Mouse (Mus musculus) left cerebral cortex, adult 18-20 months (tissue): ENCODE measurements around the gene A3galt2. TPM values are rescaled to one million over a fixed set of nuclear protein-coding genes. Genes with fewer than 3 reads are reported as not detected.

ENCODE experiments used
- DNase-seq, 2 experiments: peaks; one replicate each; pipeline ENCODE4 v3.0.0; 2021 to 2022; ENCODE audit warnings: low spot score in 2 of 2, mixed read lengths in 1 of 2
- long read RNA-seq, 2 experiments: library from polyadenylated mRNA; stranded (forward); transcript quantifications; one replicate each; pipeline ENCODE4 v2.0.0; 2021
- total RNA-seq, 2 experiments: library from RNA; stranded (reverse); gene quantifications; 2 replicates each; pipeline ENCODE4 v1.2.3; 2021

A3galt2 gene
- total RNA-seq: under 1 TPM; 0.28 to 0.37 TPM
- long read RNA-seq, experiment 1: 0 reads
- long read RNA-seq, experiment 2: 0 reads

DNA sequence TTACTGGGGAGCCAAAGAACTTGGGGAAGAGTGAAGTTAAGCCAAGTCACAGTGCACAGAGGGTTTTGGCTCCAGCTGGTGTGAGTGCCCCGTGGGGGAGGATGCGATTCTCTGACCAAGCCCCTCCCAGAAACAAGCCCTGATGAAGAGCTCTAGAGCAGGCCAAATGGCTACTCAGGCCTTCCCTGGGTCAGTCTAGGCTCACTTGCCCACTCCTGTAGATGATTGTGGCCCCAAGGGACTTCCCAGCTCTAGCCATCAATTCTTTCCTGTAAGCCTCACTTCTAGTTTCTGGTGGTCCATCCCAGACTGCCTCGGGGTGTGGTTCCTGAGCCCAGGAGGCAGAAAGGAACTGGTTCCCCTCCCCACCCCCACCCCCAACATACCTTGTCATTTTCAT is at the start of gene A3galt2:
Gene A3galt2, plus strand, starts transcription at position 301 of the 400 bp plus-strand sequence.
- no peak for DNase-seq

GRCm38 (mm10) chr4:128706626-128707025 is 48.5 kb upstream of the A3galt2 start:
- no peak for DNase-seq

- DNase-seq: no peak
Observed at GRCm38 (mm10) chr4:128707384-128707783, 47.8 kb upstream of the A3galt2 start.

DNA sequence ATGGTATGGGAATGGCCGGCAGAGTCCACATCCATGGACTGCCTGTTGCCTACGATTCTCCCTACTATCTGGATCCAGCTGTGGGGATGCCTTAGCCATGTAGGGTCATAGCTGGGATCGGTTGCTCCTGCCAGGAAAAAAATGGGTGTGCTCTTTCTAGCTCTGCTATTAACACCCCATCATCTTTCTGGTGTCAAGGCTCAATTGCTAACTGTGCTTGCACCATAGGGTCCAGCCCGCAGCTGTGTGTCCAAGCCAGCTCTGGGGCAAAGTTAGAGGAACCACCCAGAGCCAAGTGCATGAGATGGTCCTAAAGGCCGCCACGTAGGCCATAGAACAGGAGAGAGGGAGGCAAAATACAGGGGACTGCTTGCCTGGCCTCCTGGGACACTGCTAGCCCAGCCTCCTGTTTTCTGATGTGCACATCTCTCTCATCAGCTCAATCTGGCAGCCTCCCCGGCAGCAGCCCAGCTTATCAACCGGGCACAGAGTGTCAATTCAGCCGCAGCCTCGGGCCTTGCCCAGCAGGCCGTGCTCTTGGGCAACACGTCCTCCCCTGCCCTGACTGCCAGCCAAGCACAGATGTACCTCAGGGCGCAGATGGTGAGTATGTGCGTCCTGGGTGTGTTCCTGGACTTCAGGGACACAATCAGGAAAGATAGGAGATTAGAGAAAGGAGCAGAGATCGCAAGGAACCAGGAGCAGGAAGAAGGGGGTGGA is 45.9 kb upstream of the A3galt2 start:
- no peak for DNase-seq

DNA sequence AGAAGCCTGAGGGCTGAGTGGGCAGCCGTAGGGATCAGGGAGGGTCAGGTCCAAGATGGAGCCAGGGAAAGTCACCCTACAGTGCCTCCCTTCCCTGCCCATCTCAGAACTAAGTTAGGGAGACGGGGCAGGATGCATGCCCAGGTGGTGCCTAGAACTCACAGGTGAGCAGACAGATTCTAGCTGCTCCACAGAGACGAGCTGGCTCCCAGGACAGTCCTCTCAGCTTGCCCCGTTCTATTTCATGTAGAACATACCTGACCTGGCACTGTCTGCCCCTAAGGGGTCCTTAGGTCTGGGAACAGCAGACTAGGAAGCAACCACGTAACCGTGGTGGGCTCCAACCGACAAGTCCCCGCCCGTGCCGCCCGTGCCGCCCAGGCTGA is 45.4 kb upstream of the A3galt2 start:
- DNase-seq: no peak

DNA sequence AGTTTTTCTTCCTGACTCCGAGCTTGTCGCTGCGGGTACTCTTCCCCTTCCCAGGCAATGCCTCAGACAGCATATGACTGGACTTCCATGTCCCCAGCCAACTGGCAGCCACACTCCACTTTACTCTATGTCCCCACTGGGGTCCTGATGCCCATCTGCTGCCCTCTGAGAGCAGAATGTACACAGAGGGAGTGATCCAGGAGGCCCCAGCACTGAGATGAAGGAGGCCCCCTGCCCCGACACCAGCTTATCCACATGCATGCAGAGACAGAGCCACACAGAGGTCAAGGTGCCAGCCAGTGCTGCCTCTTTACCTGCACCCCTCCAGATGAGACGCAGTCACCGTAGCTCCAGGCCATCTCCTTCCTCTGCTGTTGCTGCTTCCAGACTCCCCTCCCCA is 44.9 kb upstream of the A3galt2 start:
- no peak for DNase-seq

- DNase-seq: no peak
Observed at GRCm38 (mm10) chr4:128710800-128711199, 44.4 kb upstream of the A3galt2 start.

DNA sequence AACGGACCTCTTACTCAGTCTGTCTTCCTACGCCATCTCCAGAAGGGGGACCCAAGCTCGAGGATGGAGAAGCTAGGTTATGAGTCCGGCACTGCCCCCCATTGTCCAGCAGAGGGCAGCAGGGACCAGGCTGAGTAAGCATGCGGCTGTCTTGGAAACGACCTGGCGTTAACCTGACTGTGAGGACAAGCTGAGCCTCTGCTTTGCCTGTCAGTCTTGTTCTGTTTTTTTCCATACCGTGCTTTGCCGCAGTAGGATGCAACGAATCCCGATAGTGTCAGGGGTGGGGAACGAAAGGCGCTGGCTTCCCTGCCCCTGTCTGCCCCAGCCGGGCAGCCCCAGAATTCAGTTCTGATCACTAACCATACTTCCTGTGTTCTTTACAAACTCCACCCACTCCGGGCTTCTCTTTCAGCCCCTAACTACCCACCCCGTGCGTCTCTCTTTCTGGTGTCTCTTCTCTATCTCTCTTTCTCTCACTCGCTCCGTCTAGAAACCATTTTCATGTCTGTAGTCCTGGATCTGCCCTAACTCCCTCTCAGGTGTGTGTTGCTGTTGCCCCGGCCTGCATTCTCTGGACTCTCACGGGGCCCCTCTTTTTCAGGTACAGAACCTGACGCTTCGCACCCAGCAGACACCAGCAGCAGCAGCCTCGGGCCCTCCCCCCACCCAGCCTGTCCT is 43.6 kb upstream of the A3galt2 start:
- peak; percentile 93 to 95 for DNase-seq

DNA sequence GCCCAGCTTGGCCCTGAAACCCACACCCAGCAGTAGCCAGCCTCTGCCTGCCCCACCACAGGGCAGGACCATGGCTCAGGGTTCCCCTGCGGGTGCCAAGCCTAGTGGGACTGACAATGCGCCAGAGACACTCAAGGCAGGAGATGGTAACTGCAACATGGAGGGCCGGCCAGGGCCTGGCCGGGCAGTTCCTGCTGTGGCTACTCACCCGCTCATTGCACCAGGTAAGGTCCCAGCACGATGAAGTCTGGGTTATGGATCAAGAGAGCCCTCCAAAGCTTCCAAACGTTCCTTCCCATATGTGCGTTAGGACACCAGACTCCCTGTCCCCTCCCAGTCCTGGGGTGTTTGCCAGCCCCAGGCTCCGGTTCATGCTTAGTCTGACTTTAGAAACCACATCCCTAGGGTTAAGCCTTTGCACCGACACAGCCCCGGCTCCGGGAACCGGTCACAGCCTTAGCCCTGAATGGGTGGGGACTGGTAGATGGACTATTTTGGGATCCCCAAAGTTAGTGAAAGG is 43.0 kb upstream of the A3galt2 start:
- no peak for DNase-seq

GRCm38 (mm10) chr4:128712941-128713340 is 42.2 kb upstream of the A3galt2 start:
- peak in 1 of 2 experiments; percentile 53 for DNase-seq

DNA sequence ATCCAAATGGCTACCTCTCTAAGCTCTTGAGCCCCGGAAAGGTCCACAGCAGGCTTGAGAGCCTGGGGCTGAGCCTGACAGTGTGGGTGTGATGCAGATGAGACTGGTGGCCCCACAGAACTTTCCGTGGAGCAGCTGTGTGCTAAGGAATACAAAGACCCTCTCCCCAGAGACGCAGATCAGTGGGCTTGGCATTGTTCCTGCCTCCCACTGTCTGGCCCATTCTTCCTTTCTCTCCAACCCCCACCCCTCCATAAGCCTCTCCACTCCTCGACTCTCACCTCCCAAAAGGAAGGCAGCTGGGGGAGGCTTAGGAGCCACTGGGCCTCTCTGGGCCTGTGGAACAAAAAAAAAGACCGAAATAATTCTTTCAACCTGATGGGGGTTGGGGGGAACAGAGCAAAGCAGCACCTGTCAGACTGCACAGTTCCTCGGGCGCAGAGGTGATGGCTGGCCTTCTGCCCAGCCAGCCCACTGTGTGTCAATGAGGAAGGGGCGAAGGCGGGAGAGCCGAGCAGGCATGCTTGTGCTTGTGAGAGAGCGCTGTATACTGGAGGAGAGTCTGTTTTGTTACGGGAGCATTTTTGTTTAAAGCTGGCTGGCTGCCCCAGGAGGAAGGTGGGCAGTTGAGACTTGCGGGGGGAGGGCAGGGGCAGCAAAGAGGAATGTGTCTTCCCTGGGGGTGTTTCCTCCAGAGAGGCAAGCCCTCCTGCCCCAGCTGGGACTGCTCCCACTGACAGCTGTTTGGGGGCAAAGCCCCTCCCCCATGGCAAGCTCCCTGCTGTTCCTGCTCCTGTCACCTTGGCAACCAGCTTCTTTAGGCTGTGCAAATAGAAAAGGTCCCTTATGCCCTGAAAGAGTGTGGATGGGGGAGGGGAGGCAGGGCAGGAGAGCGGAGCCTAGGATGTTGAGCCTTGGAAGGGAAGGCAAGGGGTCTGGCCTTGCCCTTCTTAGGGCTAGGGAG is 39.6 kb upstream of the A3galt2 start:
- DNase-seq: peak; percentile 27 to 52

DNA sequence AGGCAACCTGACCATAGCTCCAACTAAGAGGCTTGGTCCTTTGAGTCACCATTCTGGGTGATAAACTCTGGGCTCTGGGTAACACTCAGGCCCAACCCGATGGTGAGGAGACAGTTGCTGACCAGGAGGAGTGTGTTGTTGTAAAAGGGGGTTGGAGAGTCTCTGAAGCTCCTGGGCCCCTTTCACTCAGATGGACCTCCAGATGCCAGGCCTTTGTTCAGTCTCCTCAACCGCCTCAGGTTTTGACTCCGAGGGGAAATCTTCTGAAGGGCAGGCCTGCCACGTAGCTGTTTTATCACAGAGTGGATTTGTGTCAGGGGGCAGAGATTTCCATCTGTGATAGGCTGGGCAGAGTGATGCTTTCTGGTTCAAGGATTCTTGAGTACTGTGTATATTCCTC is 38.9 kb upstream of the A3galt2 start:
- no peak for DNase-seq

- no peak for DNase-seq
Observed at GRCm38 (mm10) chr4:128716731-128717130, 38.4 kb upstream of the A3galt2 start.

- peak; percentile 75 to 78 for DNase-seq
Observed at GRCm38 (mm10) chr4:128720110-128720509, 35.1 kb upstream of the A3galt2 start.

DNA sequence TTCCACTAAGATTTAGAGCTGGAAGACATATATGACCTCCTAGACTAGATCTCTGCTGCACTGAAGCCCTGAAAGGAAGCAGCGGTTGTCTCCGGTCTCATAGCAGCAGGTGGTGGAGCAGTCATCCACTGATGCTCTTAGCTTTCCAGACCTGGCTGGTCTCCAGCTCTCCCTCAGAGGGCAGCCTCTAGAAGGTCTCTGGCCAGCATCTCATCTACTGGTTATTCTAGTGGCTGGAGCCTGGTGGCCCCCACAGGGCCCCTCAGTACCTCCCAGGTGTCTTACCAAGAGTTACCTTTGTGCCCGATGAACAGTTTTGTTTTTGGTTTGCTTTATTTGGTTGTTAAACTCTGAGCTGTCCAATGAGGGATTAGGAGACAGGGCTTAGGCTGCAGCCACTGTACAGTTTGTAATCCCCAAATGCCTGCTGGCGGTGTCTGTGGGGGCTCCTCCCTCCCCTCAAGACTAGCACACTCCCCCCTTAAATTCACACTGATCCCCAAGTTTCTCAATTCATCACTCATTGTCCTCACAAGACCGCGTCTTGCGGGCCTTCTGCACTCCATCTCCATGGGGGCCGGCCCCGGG is 34.0 kb upstream of the A3galt2 start:
- DNase-seq: no peak

GRCm38 (mm10) chr4:128721761-128722160 is 33.4 kb upstream of the A3galt2 start:
- no peak for DNase-seq

DNA sequence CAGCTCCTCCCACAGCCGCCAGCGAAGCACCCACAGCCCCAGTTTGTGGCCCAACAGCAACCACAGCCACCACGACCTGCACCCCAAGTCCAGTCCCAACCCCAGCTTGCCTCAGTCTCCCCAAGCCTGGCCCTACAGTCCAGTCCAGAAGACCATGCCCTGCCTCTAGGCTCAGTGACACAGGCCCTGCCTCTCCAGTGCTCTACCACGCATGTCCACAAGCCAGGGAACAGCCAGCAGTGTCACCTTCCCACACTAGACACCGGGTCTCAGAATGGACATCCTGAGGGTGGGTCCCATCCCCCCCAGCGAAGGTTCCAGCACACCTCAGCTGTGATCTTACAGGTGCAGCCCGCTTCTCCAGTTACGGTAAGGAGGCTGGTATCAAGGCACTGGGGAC is 32.2 kb upstream of the A3galt2 start:
- DNase-seq: no peak

DNA sequence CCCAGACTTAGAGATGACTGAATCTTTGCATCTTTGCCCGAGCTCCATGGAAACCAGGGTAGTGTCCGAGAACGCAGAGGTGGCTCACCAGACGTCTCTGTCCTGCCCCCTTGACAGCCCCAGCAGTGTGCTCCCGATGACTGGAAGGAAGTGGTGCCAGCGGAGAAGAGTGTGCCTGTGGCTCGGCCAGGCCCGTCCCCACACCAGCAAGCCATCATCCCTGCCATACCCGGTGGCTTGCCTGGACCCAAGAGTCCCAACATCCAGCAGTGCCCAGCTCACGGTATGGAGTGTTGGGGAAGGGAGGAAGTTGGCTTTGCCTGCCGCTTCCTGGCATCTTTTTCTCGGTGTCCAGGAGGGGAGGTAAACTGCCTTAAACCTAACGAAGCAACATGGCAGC is 31.7 kb upstream of the A3galt2 start:
- DNase-seq: no peak

DNA sequence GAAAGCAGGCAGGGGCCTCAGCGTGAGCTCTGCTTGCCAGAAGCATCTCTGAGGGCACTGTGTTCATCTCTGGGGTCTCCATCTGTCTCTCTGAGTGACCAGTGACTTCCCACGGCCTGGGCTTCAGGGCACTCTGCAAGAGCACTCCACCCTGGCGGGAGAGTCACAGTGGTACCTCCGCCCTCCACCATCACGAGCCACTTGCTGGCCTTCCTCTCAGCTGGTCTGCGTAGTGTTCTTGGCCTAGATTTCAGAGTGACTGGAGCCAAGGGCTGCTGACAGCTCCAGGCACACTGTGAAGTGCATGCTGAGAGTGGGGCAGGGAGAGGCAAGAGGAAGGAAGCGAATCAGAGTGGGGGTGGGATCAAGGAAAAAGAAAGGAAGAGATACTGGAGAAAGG is 31.1 kb upstream of the A3galt2 start:
- no peak for DNase-seq

- peak; percentile 73 to 88 for DNase-seq
Observed at GRCm38 (mm10) chr4:128727019-128727720, 28.0 kb upstream of the A3galt2 start.
